Mouse (Mus musculus) kidney, adult 2 months (tissue): Measurements from ENCODE around the gene Spag17.

Source experiments
- CTCF ChIP-seq: fragments of 200-500 bp; conservative IDR thresholded peaks from 2 replicates; pipeline ENCODE4 v1.5.1; 2011; ENCODE audit warnings: low read depth, mild to moderate bottlenecking, control low read depth, low read length, moderate library complexity, mixed read lengths; ENCODE audit not compliant: insufficient read depth, insufficient read length
- POLR2A ChIP-seq: fragments of 200-500 bp; IDR thresholded peaks from one replicate; pipeline ENCODE4 v1.6.1; 2011; ENCODE audit warnings: low read depth, low read length, control low read depth

- no peak for TF ChIP-seq CTCF
- TF ChIP-seq POLR2A = no peak
These were observed 95.8 kb downstream of the Spag17 start for GRCm38 (mm10) chr3:99981046-99981445.
